Mouse (Mus musculus) embryonic fibroblast, embryonic 13.5 days (primary cell): ENCODE results near the gene Rab4b.

ENCODE experiments used
- CTCF ChIP-seq: IDR thresholded peaks from 2 replicates; pipeline ENCODE4 v1.5.1; 2011; ENCODE audit warnings: mild to moderate bottlenecking, control low read depth, low read length, moderate library complexity, borderline replicate concordance; ENCODE audit not compliant: insufficient read depth
- POLR2A ChIP-seq: IDR thresholded peaks from 2 replicates; pipeline ENCODE4 v1.6.1; 2011; ENCODE audit warnings: low read depth, mild to moderate bottlenecking, control low read depth, low read length, moderate library complexity

DNA sequence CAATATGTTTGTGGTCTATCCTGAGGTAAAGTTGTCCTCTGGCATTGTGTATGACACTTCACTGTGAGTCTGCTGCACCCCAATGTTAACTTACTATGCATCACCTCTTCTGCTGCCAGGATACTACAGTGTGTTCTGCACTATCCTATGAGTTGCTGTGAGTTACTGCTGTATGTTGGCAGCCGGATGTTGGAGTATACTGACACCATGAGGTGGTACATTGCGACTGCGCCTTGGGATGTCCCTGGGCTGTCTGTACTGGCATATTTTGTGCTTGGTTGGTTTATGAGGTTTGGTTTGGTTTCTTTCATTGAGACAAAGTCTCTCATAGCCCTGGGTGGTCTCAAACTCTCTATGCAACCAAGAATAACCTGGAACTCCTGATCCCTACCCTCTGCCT is 50.5 kb downstream of the Rab4b start:
- TF ChIP-seq POLR2A (no peak), CTCF (peak; percentile 73; the same call in 1 of the 2 replicates)
